Mouse (Mus musculus): ENCODE measurements around the gene Olfr1257.

GRCm38 (mm10) chr2:89848105-89848504 lies 30.1 kb upstream of the Olfr1257 start, which contains the start of gene Olfr48:
- no peak for TF ChIP-seq CTCF (IDR thresholded peaks at IDR 0.05; ENCODE audit: control insufficient read depth, insufficient read depth, insufficient read length)
- no peak for TF ChIP-seq MYOG (IDR thresholded peaks at IDR 0.05; ENCODE audit: control insufficient read depth, extremely low read depth, insufficient read length)
- TF ChIP-seq USF1 (IDR thresholded peaks at IDR 0.05; ENCODE audit: low read depth): no peak
- no peak for TF ChIP-seq MAX (IDR thresholded peaks at IDR 0.05)

Data from C2C12 (cell line).